Mouse (Mus musculus): Measurements from ENCODE around the gene Gm49395.
A peak's percentile ranks its signal among the peaks of the same experiment; 100 is the strongest.

The Gm49395 gene

DNA sequence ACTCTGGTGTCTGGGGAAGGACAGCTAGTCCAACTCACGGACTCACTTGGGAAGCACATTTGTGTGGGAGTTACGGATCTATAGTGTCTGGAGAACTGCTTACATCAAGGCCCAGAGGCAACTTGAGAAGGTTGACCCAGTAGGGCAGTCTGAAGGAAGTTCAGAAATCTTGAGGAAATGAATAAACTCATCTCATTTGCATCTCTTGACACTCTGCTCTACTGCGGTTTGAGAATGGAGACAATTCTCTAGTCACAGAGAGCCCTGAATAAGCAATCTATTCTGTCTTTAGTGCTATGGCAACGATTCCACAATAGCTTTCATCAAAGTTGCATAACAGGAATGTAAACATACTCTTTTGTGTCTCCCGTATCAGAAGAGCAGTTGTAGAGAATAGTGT lies 4.8 kb downstream of the Gm49395 start:
- no peak for DNase-seq

DNA sequence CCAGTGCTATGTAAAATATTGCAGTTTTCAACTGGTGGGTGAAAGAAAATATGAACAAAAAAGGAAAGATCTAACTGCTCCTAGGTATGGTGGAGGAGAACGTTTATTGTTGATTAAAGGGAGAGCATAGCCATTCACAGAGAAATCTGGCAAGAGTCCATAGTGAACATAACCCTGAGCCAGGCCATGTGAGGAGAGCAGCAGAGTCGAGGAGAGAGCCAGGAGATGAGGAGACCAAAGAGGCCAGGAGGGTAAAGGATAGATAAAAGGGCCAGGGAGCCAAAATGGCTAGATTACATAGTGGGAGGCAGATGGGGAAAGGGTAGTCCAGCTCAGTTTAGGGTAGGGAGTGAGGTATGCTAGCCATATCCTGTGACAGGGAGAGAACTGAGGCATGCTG lies 5.5 kb downstream of the Gm49395 start:
- DNase-seq = peak; percentile 8 to 32

DNA sequence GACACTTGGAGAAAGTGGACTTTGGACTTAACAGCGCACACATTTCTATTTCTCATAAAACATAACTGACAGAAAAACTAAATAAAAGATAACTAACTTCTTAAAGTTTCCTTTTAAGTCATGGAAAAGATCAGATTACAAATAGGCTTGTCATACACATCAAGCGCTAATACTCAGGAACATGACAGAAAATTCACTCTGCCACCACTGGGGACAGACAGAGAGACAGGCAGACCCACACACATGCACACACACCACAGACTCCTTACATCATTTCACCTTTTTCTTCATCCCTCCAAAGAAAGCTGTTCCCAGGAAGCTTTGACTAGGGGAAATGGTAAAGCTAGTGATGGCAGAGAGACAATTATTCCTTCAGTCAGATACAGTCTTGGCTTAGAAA lies 6.3 kb downstream of the Gm49395 start:
- DNase-seq = no peak

DNA sequence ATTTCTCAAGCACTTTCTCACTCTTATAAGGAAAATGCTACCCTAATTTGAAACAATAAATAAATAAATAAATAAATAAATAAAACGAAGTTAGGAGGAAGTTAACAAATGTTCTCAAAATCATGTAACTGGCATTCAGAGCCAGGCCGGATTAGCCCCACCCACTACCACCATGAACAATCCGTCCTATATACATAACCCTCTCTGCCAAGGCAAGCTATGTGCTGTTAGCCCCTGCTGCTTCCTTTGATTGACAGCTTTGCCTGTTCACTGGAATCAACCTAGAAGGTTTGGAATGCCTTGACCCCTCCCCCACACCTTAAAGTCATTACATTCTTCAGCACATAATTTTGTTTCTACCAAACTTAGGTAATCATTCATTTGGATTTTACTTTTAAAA lies 10.2 kb downstream of the Gm49395 start:
- DNase-seq = no peak

DNA sequence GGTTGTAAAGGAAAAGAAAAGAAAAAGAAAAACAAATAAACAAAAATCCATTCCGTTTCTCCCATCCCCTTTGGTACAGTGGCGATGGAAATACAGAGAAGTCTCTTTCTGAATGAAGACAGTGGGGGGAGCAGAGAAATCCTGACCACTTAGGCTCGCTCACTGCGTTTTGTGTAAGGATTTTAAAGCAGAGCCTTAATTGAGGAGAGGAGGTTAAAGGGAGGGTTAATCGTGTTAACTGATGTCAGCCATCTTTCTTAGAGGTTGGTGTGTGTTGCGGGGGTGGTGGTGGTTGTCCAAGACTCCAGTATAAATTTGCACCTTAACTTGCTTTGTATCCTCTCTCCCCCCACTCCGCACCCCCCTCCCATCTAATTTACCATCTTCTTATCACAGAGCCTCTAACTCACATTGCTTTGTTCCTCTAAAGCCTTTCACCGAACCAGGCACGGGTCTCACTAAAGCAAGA lies 10.7 kb downstream of the Gm49395 start:
- DNase-seq = no peak

DNA sequence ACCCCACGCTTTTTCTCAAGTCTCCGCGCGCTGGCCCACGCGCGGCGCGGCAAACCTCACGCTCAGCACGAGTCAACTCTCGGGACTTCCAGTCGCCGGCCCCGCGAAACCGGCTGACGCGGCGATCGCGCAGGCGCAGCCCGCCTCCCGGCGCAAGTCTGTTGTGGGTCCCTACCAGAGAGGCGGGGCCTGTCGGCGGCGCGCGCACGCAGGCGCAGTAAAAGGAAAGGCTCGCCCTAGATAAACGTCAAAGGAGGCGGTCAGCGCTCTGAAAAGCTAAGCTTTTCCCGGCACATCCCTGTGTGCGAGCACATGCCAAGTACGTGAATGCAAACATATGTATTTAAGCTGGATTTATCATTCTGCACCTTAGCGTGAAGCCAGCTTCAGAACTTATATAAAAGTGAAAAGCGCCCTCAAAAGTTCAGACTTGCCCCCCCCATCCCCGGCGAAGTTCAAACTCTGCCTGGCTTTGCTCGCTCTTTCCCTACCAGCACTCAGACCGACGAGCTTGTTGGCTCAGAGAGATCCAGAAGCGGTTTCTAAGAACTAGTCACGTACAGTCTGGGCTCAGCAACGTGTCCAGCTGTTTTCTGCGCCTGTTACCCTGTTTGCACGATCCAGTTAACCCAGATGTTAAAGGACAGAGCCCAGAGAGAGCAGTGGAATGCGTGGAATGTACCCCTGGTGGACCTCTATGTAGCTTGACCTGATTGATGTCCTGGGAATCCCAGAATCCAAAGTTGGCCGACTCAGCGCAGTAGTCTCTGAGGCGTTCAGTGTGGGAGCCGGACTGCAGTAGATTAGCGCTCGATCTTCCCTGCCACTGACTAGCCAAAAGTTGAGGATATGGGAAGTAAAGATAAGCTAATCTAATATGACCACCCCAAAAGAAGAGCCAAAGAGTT lies 11.4 kb downstream of the Gm49395 start, which contains the start of gene Pelo:
Gene Pelo (minus strand): TSS at position 118 of the 908 bp plus-strand sequence.
- DNase-seq = peak; percentile 95 to 97

DNA sequence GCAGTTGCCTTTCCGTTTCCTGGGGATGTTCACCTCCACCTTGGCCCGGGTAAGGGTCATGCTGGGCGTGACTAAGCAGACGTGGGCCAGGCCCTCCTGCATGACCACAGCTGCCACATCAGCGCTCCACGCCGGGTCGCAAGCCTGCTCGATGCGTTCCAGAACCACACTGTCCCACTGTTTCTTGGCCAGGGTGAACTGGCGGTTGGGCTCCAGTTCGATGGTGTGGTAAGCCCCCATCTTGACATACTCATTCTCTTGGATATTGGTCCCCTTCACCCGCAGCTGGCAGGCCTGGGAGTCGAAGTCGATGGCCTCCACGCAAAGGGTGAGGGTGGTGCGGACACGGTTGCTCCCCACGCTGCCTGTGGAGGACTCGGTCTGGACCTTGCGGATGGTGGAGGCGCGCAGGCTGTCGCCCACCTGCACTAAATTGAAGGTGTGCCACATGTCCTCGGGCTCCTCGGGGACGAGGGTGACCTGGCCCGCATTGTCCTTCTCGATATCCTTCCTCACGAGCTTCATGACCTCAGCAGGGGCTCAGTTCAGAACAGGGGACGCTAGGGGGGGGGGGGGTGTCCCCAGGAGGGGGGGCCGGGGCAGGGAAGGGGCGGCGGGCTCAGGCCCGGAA lies 12.2 kb downstream of the Gm49395 start:
- peak; percentile 55 for DNase-seq

DNA sequence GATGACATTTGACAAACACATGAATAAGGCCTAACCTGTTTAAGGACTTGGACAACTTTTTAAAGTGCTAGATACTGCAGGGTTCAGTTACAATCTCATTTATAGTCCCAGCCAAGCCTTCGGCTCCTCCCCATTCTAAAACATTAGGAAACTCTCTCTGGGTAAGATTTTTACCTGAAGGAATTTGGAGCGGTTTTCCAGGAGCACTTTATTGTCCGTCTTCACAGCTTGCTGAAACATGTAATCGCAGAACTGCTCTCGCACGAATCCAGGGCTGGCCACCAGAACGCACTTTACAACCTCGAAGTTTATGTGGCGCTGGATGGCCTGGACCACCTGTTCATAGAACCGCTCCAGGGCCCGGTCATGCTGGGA lies 12.7 kb downstream of the Gm49395 start:
- no peak for DNase-seq

DNA sequence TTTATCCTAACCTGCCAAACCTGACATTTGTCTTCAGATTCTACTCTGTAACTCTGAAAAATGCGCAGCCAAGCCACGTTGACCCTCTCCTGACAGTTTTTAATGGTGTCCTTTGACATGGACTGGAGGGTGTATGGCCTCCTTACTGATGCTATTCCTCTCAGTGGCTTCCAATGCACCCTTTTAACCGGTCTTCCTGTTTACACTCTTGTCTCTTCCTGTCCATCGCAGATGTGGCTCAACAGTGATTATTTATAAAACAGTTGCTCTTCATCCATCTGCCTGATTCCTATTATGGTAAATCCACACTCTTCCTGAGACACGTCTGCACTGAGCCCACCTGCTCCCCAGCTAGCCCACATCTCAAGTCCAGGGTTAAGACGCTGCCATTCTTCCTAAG lies 15.7 kb downstream of the Gm49395 start:
- DNase-seq = no peak

DNA sequence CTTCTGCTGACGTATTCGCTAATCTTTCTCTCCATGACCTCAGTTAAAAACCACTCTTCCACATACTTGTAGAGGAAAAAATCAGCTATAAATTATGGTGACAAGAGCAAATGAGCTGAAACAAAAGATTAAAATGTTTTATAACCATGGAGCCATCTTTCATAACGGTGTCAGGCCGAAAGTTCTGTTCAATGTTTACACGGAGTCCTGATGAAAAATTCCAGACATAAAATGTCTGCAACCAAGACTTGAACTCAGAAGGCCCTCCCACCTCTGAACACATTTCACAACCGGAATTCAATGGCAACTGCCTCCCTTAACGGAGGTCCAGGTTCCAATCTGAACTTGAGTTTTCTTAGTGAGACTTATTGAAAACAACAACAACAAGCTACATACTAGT lies 19.4 kb downstream of the Gm49395 start:
- no peak for DNase-seq

DNA sequence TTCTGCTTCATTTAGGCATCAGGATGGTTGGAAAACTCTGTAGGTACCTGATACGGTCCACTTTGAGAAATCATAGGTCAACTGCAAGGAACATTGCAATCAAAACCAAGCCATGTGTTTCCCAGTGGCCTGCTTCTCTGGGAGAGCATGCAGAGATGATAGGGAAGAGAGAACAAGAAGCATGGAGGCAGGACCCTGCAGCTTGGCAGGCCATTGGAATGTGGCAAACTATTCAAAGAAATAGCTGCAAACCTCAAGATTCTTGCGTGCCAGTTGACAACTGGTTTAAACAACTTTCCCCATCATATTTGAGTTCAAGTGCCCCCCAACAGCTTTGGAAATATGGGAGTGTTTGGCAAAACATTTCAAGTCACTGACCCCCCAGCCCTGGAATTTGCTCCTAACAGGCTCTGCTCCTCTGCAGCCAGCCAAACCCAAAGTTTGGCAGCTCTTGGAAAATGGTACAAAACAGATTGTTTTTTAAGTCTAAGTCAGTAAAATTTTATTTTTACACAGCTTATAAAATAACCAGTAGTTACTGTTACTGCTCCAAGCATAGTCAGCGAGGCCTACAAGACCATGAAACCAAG lies 21.6 kb downstream of the Gm49395 start:
- no peak for DNase-seq

DNA sequence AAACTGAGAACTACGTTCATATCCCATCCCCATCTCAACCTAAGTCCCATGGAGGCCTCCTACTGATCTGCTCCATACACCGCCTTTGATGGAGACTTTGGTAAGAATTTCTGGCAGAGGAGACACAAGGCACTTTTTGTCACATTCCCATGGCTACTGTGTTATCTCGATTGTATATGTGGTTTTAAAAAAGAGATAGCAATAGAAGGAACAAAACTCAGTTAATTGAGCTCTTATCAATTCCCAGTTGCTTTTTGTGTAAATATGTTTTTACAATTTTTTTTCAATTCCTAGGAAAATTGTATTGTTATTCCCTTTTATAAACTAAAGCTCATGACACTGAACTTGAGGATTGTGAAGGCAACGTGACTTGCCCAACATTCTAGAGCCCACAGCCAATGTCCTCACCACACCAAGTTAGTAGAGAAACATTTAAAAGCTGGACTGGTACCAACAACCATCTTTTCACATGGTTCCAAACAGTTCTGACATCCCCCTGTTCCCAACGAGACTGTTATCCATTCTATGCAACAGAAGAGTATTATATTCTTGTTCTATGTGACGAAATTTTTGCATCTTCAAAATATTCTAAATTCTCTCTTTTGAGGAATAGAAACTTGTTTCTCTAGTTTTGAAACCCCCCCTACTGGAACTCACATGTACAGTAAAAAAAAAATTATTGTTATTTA lies 22.6 kb downstream of the Gm49395 start:
- no peak for DNase-seq

DNA sequence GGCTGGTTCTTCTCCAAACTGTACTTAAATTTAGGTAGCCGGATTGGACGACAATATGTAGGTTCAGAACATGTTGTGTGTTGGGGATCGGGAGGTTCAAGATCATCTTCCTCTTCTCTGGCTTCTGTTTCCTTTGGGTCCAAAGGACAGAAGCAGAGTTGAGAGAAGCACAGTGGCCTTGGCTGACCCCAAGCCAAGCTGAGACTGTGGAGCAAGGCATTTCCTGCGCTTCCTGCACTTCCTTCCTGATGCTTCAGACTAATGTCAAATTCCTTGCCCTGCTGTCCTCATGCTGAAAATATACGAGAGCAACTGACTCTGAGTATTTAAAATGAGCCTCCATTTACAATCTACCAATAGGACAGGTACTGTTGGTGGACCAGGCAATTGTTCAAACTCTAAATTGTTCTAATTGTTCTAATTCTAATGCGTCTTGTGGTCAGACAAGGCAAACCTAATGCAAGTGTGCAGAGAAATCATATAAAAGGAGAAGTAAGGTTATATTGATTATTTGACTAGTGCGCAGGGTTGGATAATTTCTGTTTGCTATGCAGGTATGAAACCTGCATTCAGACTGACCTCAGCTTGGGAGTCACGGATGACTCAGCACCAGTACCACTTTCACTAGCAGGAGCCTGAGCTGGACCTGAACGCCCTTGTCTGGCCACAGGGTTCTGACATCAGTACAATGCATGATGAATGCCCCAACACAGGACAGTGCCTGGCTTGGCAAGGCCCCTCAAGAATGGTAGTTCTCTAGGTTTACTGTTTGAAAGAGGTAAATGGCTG lies 24.2 kb downstream of the Gm49395 start:
- no peak for DNase-seq

DNA sequence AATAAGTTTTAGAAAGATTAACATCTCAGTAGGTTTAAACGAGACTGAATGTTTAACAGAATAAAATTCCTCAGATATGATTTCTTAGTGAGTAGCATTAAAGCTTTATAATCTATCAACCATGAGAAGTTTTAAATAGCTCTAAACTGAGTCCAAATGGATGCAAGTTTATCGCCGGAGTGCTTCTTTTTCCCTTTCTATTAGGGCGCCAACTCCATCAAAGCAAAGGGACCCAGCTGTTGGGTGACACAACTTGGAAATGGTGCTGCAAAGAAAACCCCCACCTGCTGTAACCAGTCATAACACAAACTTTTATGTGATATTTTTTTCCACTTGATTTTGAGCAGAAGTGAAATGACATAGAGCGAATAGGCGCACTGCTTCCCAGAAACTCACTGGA lies 29.3 kb downstream of the Gm49395 start:
- no peak for DNase-seq

DNA sequence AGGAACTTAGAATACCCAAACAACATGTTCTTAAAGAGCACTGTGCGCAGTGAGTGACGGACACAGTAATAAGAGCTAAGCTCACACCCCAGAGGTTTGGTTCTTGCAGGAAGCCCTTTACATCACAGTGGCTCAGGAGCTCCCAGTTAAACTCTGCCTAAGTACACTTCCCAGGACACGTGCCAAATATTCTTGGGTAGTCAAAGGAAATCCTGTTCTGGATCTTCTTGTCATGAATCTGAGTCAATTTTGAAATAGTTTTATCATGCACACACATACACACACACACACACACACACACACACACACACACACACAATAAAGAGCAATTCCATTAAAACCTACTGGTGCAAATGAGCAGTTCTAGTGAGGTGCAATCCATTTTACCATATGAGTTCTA lies 30.3 kb downstream of the Gm49395 start:
- DNase-seq = no peak

DNA sequence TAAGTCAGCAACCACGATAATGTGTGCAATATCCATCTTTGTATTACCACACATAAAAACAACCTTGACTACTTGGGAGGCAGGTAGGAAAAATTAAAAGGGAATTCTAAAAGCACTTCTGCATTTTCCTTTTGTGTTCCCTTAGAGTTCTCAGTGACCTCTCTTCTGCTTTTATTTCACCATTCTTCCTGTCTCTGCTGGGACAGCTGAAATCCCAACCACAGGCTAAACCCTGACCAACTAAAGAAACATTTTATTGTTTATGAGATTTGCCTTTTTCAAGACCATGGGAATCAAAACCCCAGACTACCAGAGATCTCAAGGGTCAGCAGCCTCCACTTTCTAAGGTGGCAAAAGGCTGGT lies 33.8 kb downstream of the Gm49395 start:
- DNase-seq = no peak

DNA sequence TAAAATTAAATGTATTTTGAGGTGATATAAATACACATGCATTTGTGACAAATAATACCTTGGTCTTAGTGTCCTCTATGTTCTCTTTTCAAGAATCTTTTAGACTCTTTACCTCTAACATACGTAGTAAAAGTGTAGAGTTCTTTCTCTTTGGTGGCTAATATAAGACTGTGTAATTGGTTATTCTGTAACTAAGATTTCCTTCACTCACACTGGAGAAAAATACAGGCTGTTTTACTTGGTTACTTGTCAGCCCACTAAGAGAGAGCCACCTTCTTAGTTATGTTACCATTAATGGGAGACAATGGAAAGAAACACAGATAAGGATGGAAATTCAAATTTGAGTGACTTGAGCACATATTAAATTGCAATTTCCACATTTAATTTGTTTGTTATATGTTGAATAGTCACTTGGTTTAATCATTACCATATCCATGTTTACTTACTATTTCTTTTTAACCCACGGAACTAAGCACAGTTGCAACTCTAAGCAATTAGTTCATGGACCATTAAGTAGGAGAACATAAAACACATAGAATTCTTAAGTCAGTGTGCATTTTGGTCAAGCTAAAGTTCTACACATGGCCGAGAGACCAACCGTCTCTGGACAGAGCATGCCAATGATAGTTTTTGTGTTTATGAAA lies 34.3 kb downstream of the Gm49395 start:
- no peak for DNase-seq

DNA sequence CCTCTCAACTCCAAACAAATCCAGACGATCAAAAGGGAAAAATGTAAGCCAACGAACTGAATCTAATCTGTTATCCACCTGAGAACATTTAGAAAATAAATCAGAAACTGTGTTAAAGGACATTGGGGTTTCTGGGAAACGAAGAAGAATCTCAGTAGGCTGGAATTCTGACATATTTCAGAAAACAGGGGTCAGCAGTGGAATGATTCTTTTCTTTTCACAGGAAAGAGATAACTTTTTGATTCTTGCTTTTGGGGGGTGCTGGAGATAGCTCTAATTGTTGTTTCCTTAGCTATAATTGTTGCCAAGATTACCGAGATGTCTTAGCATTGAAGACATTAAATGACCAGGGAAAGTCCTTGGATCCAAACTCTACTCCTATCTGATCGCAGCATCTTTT lies 44.2 kb downstream of the Gm49395 start:
- DNase-seq = no peak

DNA sequence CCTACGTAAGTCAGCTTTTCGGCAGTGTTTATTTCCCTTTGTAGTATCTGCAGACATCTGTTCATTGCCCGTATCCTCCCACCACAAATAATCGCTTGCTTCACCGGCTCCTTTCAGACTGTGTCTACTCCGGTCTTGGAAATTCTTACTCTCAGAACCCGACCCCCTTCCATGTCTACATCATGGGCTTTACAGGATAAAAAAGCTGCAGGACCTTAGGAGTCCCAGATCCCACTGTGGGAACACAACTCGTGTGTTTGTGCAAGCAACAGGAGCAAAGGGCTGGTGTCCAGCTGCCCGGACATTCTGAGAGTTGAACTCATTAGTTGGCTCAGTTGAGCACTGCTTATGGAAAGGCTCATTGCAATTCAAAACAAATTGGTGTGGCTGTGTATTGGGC lies 46.9 kb downstream of the Gm49395 start:
- DNase-seq = peak in 1 of 2 experiments; percentile 1

DNA sequence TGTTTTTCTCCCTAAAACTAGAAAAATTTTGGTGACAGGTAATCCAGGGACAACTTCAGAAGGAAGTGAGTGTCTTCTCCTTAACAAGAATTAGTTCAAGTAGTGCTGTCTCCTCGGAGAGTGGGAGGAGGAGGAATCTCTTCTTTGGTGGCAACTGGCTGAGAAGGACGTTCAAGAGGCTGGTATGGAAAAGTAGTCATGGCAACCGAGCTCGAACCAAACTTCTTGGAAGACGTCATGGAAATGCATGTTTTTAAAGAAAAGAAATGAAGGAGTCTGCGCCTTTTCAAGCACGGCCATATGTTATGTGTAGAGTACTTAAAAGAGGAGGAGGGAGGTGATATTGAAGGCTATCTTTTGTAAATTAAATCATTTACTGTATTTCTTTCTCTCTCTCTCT lies 49.2 kb downstream of the Gm49395 start:
- DNase-seq = no peak

DNA sequence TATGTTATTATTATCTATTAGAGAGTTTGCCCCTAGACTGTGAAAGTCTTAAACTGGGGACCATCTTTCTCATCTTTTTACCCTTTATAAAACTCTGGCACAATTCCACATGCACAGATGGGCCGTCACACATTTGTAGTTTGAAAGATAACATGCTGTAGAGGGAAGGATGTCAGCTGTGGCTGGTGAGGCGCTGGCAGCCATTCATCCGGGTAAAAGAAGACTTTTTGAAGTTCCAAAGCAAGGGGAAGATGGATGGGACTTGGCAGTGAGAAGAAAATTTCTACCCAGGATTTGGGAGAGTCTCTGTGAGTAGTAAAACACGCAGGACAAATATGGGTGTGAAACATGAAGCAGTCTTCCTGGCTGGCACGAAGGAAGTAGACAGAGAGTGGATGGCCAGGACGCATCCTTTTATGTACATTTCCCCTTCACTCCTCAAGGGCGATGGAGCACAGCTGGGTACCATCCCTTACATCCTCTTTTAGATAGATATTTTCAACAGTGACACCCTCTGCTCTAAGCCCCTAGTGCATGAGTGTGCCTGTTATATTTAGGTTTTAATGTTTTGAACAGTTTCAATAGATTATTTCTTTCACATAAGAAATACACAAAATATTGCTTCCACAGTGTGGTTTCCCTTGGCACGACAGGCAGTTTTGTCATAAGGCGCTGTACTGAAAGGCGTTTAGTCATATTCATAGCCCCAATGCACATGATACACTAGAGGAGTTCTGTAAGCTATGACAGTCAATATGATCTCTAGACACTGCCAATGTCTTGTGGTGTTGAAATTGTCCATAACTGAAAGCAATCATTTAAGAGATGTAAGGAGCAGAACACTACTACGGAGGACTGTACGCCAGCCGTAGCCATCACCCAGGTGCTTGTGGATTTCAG lies 50.8 kb downstream of the Gm49395 start:
- peak; percentile 64 to 74 for DNase-seq
